Mouse (Mus musculus): ENCODE data around the gene Cer1.

DNA sequence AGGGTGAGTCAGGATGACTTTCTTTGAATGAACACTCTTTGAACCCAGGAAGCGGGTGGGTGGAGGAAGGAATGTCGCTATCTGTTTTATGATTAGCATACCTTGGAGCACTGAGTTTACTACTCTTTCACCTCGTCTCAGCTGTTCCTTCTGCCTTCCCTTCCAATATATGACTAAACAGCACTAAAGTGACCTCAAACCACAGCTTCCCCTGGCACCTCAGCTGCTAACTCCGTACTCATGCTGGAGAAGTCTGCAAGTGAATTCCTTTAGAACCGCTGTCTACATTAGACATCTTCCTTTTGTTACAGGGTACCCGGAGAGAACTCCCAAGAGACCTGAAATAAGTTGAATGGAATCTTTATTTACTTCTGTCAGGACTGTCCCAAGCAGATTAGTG, 14.0 kb downstream of the Cer1 start:
- no peak for TF ChIP-seq CTCF (IDR thresholded peaks at IDR 0.05; ENCODE audit: low read depth)
- no peak for TF ChIP-seq EP300 (optimal IDR thresholded peaks at IDR 0.05)
